Mouse (Mus musculus) hindbrain, embryonic 15.5 days (tissue): ENCODE measurements around the gene Npc1l1. TPM values are rescaled to one million over a fixed set of nuclear protein-coding genes. Genes with fewer than 3 reads are reported as not detected.

Experiments used
- ATAC-seq: fragments of 200-750 bp; cut with Nextera tagmentation; 2 replicates; pipeline ENCODE4 v1.8.0; 2017; ENCODE audit warnings: low read depth, moderate number of reproducible peaks, moderate TSS enrichment; ENCODE audit not compliant: low FRiP score
- H3K27ac ChIP-seq: fragments of 300-500 bp; sonication (generic); replicated peaks from 2 replicates; pipeline ENCODE4 v1.5.1; 2015; ENCODE audit warnings: mild to moderate bottlenecking, inconsistent platforms
- H3K27me3 ChIP-seq: fragments of 300-500 bp; sonication (generic); 2 replicates; pipeline ENCODE4 v1.6.1; 2015; ENCODE audit warnings: control low read depth, inconsistent platforms
- H3K36me3 ChIP-seq: fragments of 300-500 bp; sonication (generic); 2 replicates; pipeline ENCODE4 v1.6.1; 2015; ENCODE audit warnings: control low read depth, inconsistent platforms
- H3K4me1 ChIP-seq: fragments of 300-500 bp; sonication (generic); replicated peaks from 2 replicates; pipeline ENCODE4 v1.6.1; 2015; ENCODE audit warnings: control low read depth, inconsistent platforms
- H3K4me2 ChIP-seq: fragments of 300-500 bp; sonication (generic); 2 replicates; pipeline ENCODE4 v1.6.1; 2015; ENCODE audit warnings: moderate library complexity, mild to moderate bottlenecking, inconsistent platforms
- H3K4me3 ChIP-seq: fragments of 300-500 bp; sonication (generic); 2 replicates; pipeline ENCODE4 v1.5.1; 2015; ENCODE audit warnings: mild to moderate bottlenecking, inconsistent platforms
- H3K9ac ChIP-seq: fragments of 300-500 bp; sonication (generic); 2 replicates; pipeline ENCODE4 v1.6.1; 2015; ENCODE audit warnings: inconsistent platforms
- H3K9me3 ChIP-seq: fragments of 300-500 bp; sonication (generic); 2 replicates; pipeline ENCODE4 v1.6.1; 2016; ENCODE audit warnings: control low read depth, inconsistent platforms
- WGBS: fragments of 180-500 bp; shearing (Covaris S2); methylation state at CpG from one replicate; pipeline ENCODE4 v1.1.7; 2015; 5-methylcytosine and 5-hydroxymethylcytosine counted together
- polyA plus RNA-seq: library from polyadenylated mRNA; unstranded; fragments of >200 nt; fragmentation: Nextera tagmentation; extraction: Ambion mirVana; gene quantifications from 2 replicates; pipeline ENCODE4 v1.2.1, GENCODE M21; 2015

The Npc1l1 gene
- polyA plus RNA-seq, 1 experiment from 2014 or later = 0.08 TPM

DNA sequence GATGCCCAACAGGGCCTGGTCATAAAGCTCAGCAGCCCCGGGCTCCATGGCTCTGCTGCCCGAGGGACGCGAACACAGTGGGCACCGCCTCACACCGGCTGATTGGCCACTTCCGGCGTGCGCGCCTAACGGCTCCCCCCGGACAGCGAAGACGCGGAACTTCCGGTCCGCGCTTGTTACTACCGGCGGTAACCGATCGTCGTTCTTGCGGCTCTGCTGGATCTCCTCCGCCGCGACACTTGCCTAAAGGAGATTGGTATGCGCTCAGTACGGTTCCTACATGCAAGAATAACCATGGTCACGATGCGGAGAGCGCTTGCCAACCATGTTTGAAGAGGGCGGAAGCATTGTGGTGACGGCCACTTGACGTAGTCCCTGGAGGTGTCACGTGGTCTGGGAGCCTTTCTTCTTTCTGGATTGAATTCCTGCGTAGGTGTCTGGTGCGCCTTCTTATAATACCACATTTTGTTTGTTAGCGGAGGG, 29.8 kb downstream of the Npc1l1 start, which contains the start of gene Nudcd3:
Gene Nudcd3 (minus strand): TSS at position 329 of the 483 bp plus-strand sequence.
- Histone ChIP-seq H3K4me1 (peaks cover 32% of the 10 kb centered on the region), H3K27me3 (no peaks in the 10 kb centered on the region), H3K4me3 (peak within 1 kb of the TSS; percentile 73), H3K9me3 (no peaks in the 10 kb centered on the region), H3K27ac (peak within 1 kb of the TSS; percentile 96), H3K4me2 (peak within 1 kb of the TSS; percentile 68), H3K9ac (peak within 1 kb of the TSS; percentile 75), H3K36me3 (no peaks in the 10 kb centered on the region)
- peak; percentile 98 for ATAC-seq
- WGBS = 0% methylated on average over 39 of the region's 39 CpGs

DNA sequence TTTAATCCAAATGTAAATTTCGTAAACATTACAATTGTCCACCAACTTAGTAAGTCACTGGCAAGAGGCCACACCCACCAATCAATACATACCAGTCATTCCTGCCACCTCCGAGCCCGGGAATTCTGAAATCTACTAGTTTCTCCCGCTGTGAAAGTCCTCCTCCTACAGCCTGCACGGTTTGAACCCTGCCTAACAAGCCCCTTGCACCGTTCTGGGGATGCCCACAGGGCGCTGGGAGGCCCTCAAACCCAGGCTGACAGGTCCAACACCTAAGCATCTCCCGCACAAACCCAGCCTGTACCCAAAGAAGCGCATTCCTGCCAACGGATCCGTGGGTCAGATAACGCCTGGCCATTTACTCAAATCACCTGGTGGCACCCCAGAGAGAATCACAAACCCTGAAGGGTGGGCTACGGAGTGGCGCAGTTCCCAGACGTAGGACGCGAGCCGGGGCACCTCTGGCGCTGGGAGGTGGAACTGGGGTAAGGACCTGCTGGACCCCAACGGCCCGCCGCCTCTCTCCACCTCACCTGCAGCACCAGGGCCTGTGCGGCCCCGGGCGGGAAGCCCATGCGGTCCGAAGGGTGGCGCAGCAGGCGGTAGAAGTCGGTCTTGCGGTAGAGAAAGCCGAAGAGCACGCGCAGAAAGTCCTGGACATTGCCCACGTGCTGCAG, 30.4 kb downstream of the Npc1l1 start, which contains the start of gene A730071L15Rik:
Gene A730071L15Rik (plus strand): TSS at position 620 of the 677 bp plus-strand sequence.
- Histone ChIP-seq H3K4me2 (peak within 1 kb of the TSS; percentile 68), H3K27me3 (no peaks in the 10 kb centered on the region), H3K4me1 (peaks cover 32% of the 10 kb centered on the region), H3K9ac (peak within 1 kb of the TSS; percentile 75), H3K36me3 (no peaks in the 10 kb centered on the region), H3K27ac (peak within 1 kb of the TSS; percentile 96), H3K9me3 (no peaks in the 10 kb centered on the region), H3K4me3 (peak within 1 kb of the TSS; percentile 73)
- peak; percentile 83 for ATAC-seq
- WGBS = 1% methylated on average over 35 of the region's 35 CpGs

DNA sequence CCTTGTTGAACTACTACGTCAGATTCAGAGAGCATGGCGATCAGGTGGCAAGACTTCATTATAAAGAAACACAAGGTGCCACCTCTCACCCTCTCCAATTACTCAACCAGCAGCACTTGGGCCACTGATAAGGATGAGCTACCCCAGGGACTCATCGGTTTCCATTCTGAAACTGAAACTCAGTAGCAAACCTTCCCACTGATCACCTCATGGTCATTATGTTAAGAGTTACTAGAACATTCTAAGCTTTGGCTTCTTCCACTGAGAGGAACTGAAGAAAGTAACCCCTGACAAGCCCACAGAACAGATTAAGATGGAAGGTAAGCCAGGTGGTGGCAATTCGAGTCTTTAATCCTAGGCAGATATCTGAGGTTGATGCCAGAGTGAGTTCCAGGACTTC, 31.5 kb downstream of the Npc1l1 start:
- Histone ChIP-seq H3K36me3 (no peaks in the 10 kb centered on the region), H3K9me3 (no peaks in the 10 kb centered on the region), H3K27me3 (no peaks in the 10 kb centered on the region), H3K4me1 (peaks cover 32% of the 10 kb centered on the region), H3K4me2 (peak overlapping the region; percentile 68), H3K4me3 (peak overlapping the region; percentile 73), H3K27ac (no peak overlapping the region), H3K9ac (no peak overlapping the region)
- no peak for ATAC-seq
- WGBS = 96% methylated on average over 4 of the region's 4 CpGs

DNA sequence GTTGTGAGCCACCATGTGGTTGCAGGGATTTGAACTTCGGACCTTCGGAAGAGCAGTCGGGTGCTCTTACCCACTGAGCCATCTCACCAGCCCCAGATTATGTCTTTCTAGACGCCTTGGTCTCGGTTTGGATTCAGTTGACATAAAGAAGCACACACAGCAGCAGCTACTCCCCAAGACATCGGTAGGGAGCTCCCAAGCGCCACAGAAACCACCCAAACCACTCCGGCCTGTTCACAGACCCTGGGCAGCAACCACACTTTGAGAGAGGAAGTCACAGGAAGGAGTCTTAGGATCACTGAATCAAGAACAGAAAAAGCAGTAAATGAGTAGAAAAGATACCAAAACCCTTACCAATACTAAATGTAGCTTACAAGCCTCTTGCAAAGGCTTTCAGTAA, 33.2 kb downstream of the Npc1l1 start:
- WGBS = 93% methylated on average over 8 of the region's 8 CpGs
- Histone ChIP-seq H3K27me3 (no peaks in the 10 kb centered on the region), H3K9ac (no peak overlapping the region), H3K36me3 (peaks cover 13% of the 10 kb centered on the region; the same call in 1 of the 2 replicates), H3K4me1 (peaks cover 32% of the 10 kb centered on the region), H3K4me3 (no peak overlapping the region), H3K4me2 (no peak overlapping the region), H3K27ac (no peak overlapping the region), H3K9me3 (no peaks in the 10 kb centered on the region)
- ATAC-seq = no peak

- no peak overlapping the region for H3K9ac ChIP-seq
- H3K4me3 ChIP-seq = no peak overlapping the region
- WGBS = 5% methylated on average over 2 of the region's 2 CpGs
- H3K4me2 ChIP-seq = no peak overlapping the region
- no peaks in the 10 kb centered on the region for H3K27me3 ChIP-seq
- peaks cover 18% of the 10 kb centered on the region for H3K4me1 ChIP-seq
- no peaks in the 10 kb centered on the region for H3K9me3 ChIP-seq
- peak; percentile 76 for ATAC-seq
- H3K36me3 ChIP-seq = peaks cover 11% of the 10 kb centered on the region; the same call in 1 of the 2 replicates
- no peak overlapping the region for H3K27ac ChIP-seq
Measured at GRCm38 (mm10) chr11:6187878-6188277, 42.1 kb downstream of the Npc1l1 start.

DNA sequence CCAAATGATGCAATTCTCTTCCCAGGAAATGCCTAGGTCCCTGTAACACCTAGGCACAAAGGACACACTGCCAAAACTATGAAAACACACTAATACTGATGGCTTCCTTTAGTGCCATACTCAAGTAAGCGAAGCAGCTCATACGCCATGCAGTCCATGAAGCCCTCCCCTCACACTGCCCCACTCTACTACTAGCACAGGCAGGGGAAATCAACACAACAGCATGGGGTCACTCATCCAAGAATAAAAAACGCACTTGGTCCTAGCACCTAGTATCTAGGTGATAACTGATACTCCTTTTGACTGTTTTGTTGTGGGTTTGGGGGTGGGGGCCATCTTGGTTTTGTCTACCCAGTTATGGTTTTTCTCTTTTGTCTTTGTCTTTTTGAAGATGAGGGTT, 42.5 kb downstream of the Npc1l1 start:
- Histone ChIP-seq H3K27me3 (no peaks in the 10 kb centered on the region), H3K9ac (no peak overlapping the region), H3K4me3 (no peak overlapping the region), H3K4me2 (no peak overlapping the region), H3K4me1 (peaks cover 22% of the 10 kb centered on the region), H3K36me3 (peaks cover 7% of the 10 kb centered on the region; the same call in 1 of the 2 replicates), H3K9me3 (no peaks in the 10 kb centered on the region), H3K27ac (0 out of 2 replicates have a peak overlapping the region, but pooled peaks have one; percentile 36)
- peak; percentile 14; the same call in 1 of the 2 replicates for ATAC-seq
- WGBS = 81% methylated on average over 3 of the region's 3 CpGs

GRCm38 (mm10) chr11:6184202-6184935, 45.6 kb downstream of the Npc1l1 start:
- peaks cover 25% of the 10 kb centered on the region for H3K4me1 ChIP-seq
- ATAC-seq = no peak
- 53% methylated on average over 11 of the region's 11 CpGs for WGBS
- H3K9me3 ChIP-seq = no peaks in the 10 kb centered on the region
- no peak overlapping the region for H3K4me2 ChIP-seq
- H3K4me3 ChIP-seq = no peak overlapping the region
- H3K36me3 ChIP-seq = no peaks in the 10 kb centered on the region
- no peak overlapping the region; the same call in 1 of the 2 replicates for H3K27ac ChIP-seq
- no peak overlapping the region for H3K9ac ChIP-seq
- H3K27me3 ChIP-seq = no peaks in the 10 kb centered on the region

GRCm38 (mm10) chr11:6183246-6183645, 46.7 kb downstream of the Npc1l1 start:
- Histone ChIP-seq H3K27ac (no peak overlapping the region), H3K27me3 (no peaks in the 10 kb centered on the region), H3K4me2 (no peak overlapping the region), H3K9me3 (no peaks in the 10 kb centered on the region), H3K36me3 (no peaks in the 10 kb centered on the region), H3K4me1 (peaks cover 36% of the 10 kb centered on the region), H3K4me3 (no peak overlapping the region), H3K9ac (no peak overlapping the region)
- WGBS = 47% methylated on average over 2 of the region's 2 CpGs
- no peak for ATAC-seq

- H3K4me1 ChIP-seq = peaks cover 43% of the 10 kb centered on the region
- WGBS = 36% methylated on average over 6 of the region's 6 CpGs
- H3K4me2 ChIP-seq = no peak overlapping the region
- no peak overlapping the region for H3K9ac ChIP-seq
- no peak overlapping the region for H3K27ac ChIP-seq
- ATAC-seq = no peak
- H3K4me3 ChIP-seq = no peak overlapping the region
- H3K27me3 ChIP-seq = no peaks in the 10 kb centered on the region
- no peaks in the 10 kb centered on the region for H3K36me3 ChIP-seq
- H3K9me3 ChIP-seq = no peaks in the 10 kb centered on the region
Measured at GRCm38 (mm10) chr11:6180811-6181399, 49.0 kb downstream of the Npc1l1 start.

GRCm38 (mm10) chr11:6179194-6179593, 50.7 kb downstream of the Npc1l1 start:
- ATAC-seq = no peak
- H3K4me3 ChIP-seq = no peak overlapping the region
- WGBS = 15% methylated on average over 8 of the region's 8 CpGs
- no peak overlapping the region for H3K9ac ChIP-seq
- no peak overlapping the region for H3K4me2 ChIP-seq
- peak overlapping the region; percentile 42; the same call in 1 of the 2 replicates for H3K27ac ChIP-seq
- H3K27me3 ChIP-seq = no peaks in the 10 kb centered on the region
- H3K36me3 ChIP-seq = no peaks in the 10 kb centered on the region
- H3K9me3 ChIP-seq = no peaks in the 10 kb centered on the region
- H3K4me1 ChIP-seq = peaks cover 41% of the 10 kb centered on the region

DNA sequence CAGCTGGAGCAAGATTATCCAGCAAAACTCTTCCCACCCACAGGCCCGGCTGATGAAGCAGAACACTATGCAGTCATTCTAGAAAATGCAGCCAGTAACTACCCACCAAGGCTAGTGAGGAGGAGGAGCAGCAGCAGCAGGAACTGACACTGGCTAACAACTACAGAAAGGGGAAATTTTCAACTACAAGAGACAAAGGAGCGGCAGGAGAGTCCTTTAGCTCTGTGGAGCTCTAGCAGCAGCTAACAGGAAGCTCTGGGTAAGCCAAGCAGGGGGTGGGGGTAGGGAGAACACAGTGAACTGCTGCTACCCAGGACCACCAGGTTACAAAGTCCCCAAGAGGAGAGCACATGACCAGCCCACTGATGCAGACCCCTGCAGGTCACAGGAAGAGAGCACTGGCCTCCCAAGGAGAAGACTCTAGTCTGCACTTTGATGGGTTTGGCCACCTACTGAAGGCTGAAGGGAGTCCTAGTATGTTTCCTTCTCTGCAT, 51.2 kb downstream of the Npc1l1 start:
- WGBS = 8% methylated on average over 2 of the region's 2 CpGs
- Histone ChIP-seq H3K4me2 (no peak overlapping the region), H3K4me1 (peaks cover 37% of the 10 kb centered on the region), H3K9ac (no peak overlapping the region), H3K9me3 (no peaks in the 10 kb centered on the region), H3K4me3 (no peak overlapping the region), H3K27me3 (no peaks in the 10 kb centered on the region), H3K27ac (peak overlapping the region; percentile 42; the same call in 1 of the 2 replicates), H3K36me3 (no peaks in the 10 kb centered on the region)
- no peak for ATAC-seq
